Mouse (Mus musculus): ENCODE measurements around the gene Arf6.
"Not testable (repeated sequence)": the region's sequence is repeated elsewhere in the genome, so short reads cannot be mapped to it uniquely, and the experiment has no call there.

Arf6 gene

GRCm38 (mm10) chr12:69373850-69374766 lies 2.2 kb downstream of the Arf6 start:
- peak; percentile 18 for DNase-seq (ENCODE audit: low spot score)

- no peak for DNase-seq (ENCODE audit: low spot score)
These were observed 4.2 kb downstream of the Arf6 start for GRCm38 (mm10) chr12:69376132-69376531.

- no peak for DNase-seq (ENCODE audit: low spot score)
These were observed 5.2 kb downstream of the Arf6 start for GRCm38 (mm10) chr12:69377188-69377587.

GRCm38 (mm10) chr12:69377636-69378035 lies 5.7 kb downstream of the Arf6 start:
- DNase-seq (ENCODE audit: low spot score): not testable (repeated sequence)

- no peak for DNase-seq (ENCODE audit: low spot score)
These were observed 6.9 kb downstream of the Arf6 start for GRCm38 (mm10) chr12:69378558-69379454.

GRCm38 (mm10) chr12:69382880-69383279 lies 10.9 kb downstream of the Arf6 start:
- no peak for DNase-seq (ENCODE audit: low spot score)

- DNase-seq (ENCODE audit: low spot score): no peak
These were observed 12.7 kb downstream of the Arf6 start for GRCm38 (mm10) chr12:69384606-69385005.

- DNase-seq (ENCODE audit: low spot score): no peak
These were observed 13.8 kb downstream of the Arf6 start for GRCm38 (mm10) chr12:69385542-69386280.

- not testable (repeated sequence) for DNase-seq (ENCODE audit: low spot score)
These were observed 14.4 kb downstream of the Arf6 start for GRCm38 (mm10) chr12:69386281-69386732.

- DNase-seq (ENCODE audit: low spot score): no peak
These were observed 16.4 kb downstream of the Arf6 start for GRCm38 (mm10) chr12:69388321-69388869.

- no peak for DNase-seq (ENCODE audit: low spot score)
These were observed 17.5 kb downstream of the Arf6 start for GRCm38 (mm10) chr12:69389273-69389938.

GRCm38 (mm10) chr12:69390000-69390698 lies 18.2 kb downstream of the Arf6 start:
- no peak for DNase-seq (ENCODE audit: low spot score)

GRCm38 (mm10) chr12:69393076-69393475 lies 21.1 kb downstream of the Arf6 start:
- DNase-seq (ENCODE audit: low spot score): no peak

GRCm38 (mm10) chr12:69394456-69394855 lies 22.5 kb downstream of the Arf6 start:
- DNase-seq (ENCODE audit: low spot score): no peak

- DNase-seq (ENCODE audit: low spot score): no peak
These were observed 28.4 kb downstream of the Arf6 start for GRCm38 (mm10) chr12:69400367-69400766.

GRCm38 (mm10) chr12:69400871-69401286 lies 28.9 kb downstream of the Arf6 start:
- no peak for DNase-seq (ENCODE audit: low spot score)

- no peak for DNase-seq (ENCODE audit: low spot score)
These were observed 30.1 kb downstream of the Arf6 start for GRCm38 (mm10) chr12:69402100-69402499.

GRCm38 (mm10) chr12:69402594-69403167 lies 30.7 kb downstream of the Arf6 start:
- no peak for DNase-seq (ENCODE audit: low spot score)

GRCm38 (mm10) chr12:69410767-69411166 lies 38.8 kb downstream of the Arf6 start:
- no peak for DNase-seq (ENCODE audit: low spot score)

- no peak for DNase-seq (ENCODE audit: low spot score)
These were observed 40.0 kb downstream of the Arf6 start for GRCm38 (mm10) chr12:69411936-69412335.
